8 mouse cellular contexts compared by ENCODE assay signal in genomic region chr11:115231168-115231915, GRCm38 (mm10). TPM values are rescaled to one million over a fixed set of nuclear protein-coding genes. Genes with fewer than 3 reads are reported as not detected.
A peak's percentile ranks its signal among the peaks of the same experiment; 100 is the strongest.
DNase-seq lines count a peak whose midpoint lies in the region; ATAC-seq lines count a peak whose summit lies in the region.

No protein-coding gene starts in this region.

- ATAC-seq in heart, embryonic 15.5 days (replicated peaks; ENCODE audit: insufficient number of reproducible peaks, insufficient read depth, low FRiP score, low read depth): no peak
- ATAC-seq in embryonic facial prominence, embryonic 11.5 days (replicated peaks; ENCODE audit: insufficient number of reproducible peaks, low FRiP score, low TSS enrichment, low read depth): no peak
- ATAC-seq in kidney, embryonic 16.5 days (ENCODE audit: low FRiP score, low TSS enrichment): peak; percentile 47; the same call in 1 of the 2 replicates

- no peak overlapping the region for H3K4me3 ChIP-seq in heart, embryonic 15.5 days
- H3K4me3 ChIP-seq in embryonic facial prominence, embryonic 11.5 days (ENCODE audit: low read depth, low read length): no peak overlapping the region
- H3K4me3 ChIP-seq in kidney, embryonic 16.5 days (ENCODE audit: low read length): no peak overlapping the region

- no peaks in the 10 kb centered on the region for H3K9me3 ChIP-seq in heart, embryonic 15.5 days (replicated peaks)
- H3K9me3 ChIP-seq in embryonic facial prominence, embryonic 11.5 days (replicated peaks; ENCODE audit: control insufficient read depth, low read length): no peaks in the 10 kb centered on the region
- no peaks in the 10 kb centered on the region for H3K9me3 ChIP-seq in kidney, embryonic 16.5 days (ENCODE audit: low read length)

- H3K9ac ChIP-seq in heart, embryonic 15.5 days: no peak overlapping the region
- peak overlapping the region; percentile 6; the same call in 1 of the 2 replicates for H3K9ac ChIP-seq in embryonic facial prominence, embryonic 11.5 days (replicated peaks; ENCODE audit: low read length)
- H3K9ac ChIP-seq in kidney, embryonic 16.5 days (replicated peaks; ENCODE audit: low read length): 0 out of 2 replicates have a peak overlapping the region, but pooled peaks have one; percentile 26

- H3K27ac ChIP-seq in heart, embryonic 15.5 days: peak overlapping the region; percentile 42; the same call in 1 of the 2 replicates
- H3K27ac ChIP-seq in embryonic facial prominence, embryonic 11.5 days (replicated peaks; ENCODE audit: low read depth, low read length): no peak overlapping the region
- peak overlapping the region; percentile 78 for H3K27ac ChIP-seq in kidney, embryonic 16.5 days (ENCODE audit: low read length)

- H3K4me1 ChIP-seq in heart, embryonic 15.5 days (replicated peaks): peaks cover 66% of the 10 kb centered on the region
- peaks cover 3% of the 10 kb centered on the region for H3K4me1 ChIP-seq in embryonic facial prominence, embryonic 11.5 days (ENCODE audit: control insufficient read depth, insufficient read depth, low read length)
- peaks cover 22% of the 10 kb centered on the region for H3K4me1 ChIP-seq in kidney, embryonic 16.5 days (ENCODE audit: insufficient read depth, low read length)

- H3K36me3 ChIP-seq in heart, embryonic 15.5 days: no peaks in the 10 kb centered on the region
- H3K36me3 ChIP-seq in embryonic facial prominence, embryonic 11.5 days (replicated peaks; ENCODE audit: control insufficient read depth, insufficient read depth, low read depth, low read length): no peaks in the 10 kb centered on the region
- no peaks in the 10 kb centered on the region for H3K36me3 ChIP-seq in kidney, embryonic 16.5 days (ENCODE audit: insufficient read depth, low read length)

- peaks cover 18% of the 10 kb centered on the region for H3K27me3 ChIP-seq in heart, embryonic 15.5 days
- H3K27me3 ChIP-seq in embryonic facial prominence, embryonic 11.5 days (ENCODE audit: control insufficient read depth, insufficient read depth, low read length): peaks cover 2% of the 10 kb centered on the region; the same call in 1 of the 2 replicates
- peaks cover 38% of the 10 kb centered on the region for H3K27me3 ChIP-seq in kidney, embryonic 16.5 days (ENCODE audit: insufficient read depth, low read length)

- WGBS in heart, embryonic 15.5 days: 61% methylated on average over 14 of the region's 14 CpGs
- WGBS in embryonic facial prominence, embryonic 11.5 days: 38% methylated on average over 14 of the region's 14 CpGs
- 46% methylated on average over 14 of the region's 14 CpGs for WGBS in kidney, embryonic 16.5 days

- DNase-seq in heart, postnatal 36 days: no peak
- DNase-seq in embryonic facial prominence, embryonic 11.5 days (ENCODE audit: low spot score): no peak
- peak; percentile 16 to 25 for DNase-seq in spleen, postnatal 14 days (ENCODE audit: low spot score in 2 of 2)
- no peak for DNase-seq in urinary bladder, adult 2 months (ENCODE audit: low spot score)
- DNase-seq in cerebellum, postnatal 25 days: no peak
- no peak for DNase-seq in frontal cortex, postnatal 25 days (ENCODE audit: low spot score in 2 of 2)

- no peak overlapping the region for H3K4me2 ChIP-seq in heart, embryonic 15.5 days
- no peak overlapping the region for H3K4me2 ChIP-seq in embryonic facial prominence, embryonic 11.5 days (ENCODE audit: low read depth, low read length)
- H3K4me2 ChIP-seq in kidney, embryonic 16.5 days (replicated peaks; ENCODE audit: low read depth, low read length): no peak overlapping the region

- intact Hi-C loops in heart, postnatal 36 days (cut with DNase I): no loop called here

RNA-seq across cellular contexts. Expression of gene Grin2c, which starts 35.7 kb away (rescaled TPM):
- 0.10 and 0.16 TPM in 2 replicates for polyA plus RNA-seq in heart, embryonic 15.5 days (2015; fragmentation: Nextera tagmentation; extraction: Ambion mirVana)
- under 1 TPM; 0.11 to 0.25 TPM for total RNA-seq in heart, postnatal 36 days (2021)
- polyA plus RNA-seq in embryonic facial prominence, embryonic 11.5 days (2014; fragmentation: Nextera tagmentation; extraction: Ambion mirVana): 0.04 and 0.06 TPM in 2 replicates
- not detected in 2 replicates for polyA plus RNA-seq in kidney, embryonic 16.5 days (2015; fragmentation: Nextera tagmentation; extraction: Ambion mirVana)
- polyA plus RNA-seq in urinary bladder, adult 2 months (2012; rRNA removed): 0.74 and 1.0 TPM in 2 replicates

RNA-seq across cellular contexts. Expression of gene Nat9, which starts 43.7 kb away (rescaled TPM):
- 16.2 and 20.8 TPM in 2 replicates for polyA plus RNA-seq in heart, embryonic 15.5 days (2015; fragmentation: Nextera tagmentation; extraction: Ambion mirVana)
- 10 to 100 TPM; 19.8 to 28.0 TPM for total RNA-seq in heart, postnatal 36 days (2021)
- 15.5 and 19.5 TPM in 2 replicates for polyA plus RNA-seq in embryonic facial prominence, embryonic 11.5 days (2014; fragmentation: Nextera tagmentation; extraction: Ambion mirVana)
- 28.0 and 29.7 TPM in 2 replicates for polyA plus RNA-seq in kidney, embryonic 16.5 days (2015; fragmentation: Nextera tagmentation; extraction: Ambion mirVana)
- 27.5 and 32.2 TPM in 2 replicates for polyA plus RNA-seq in urinary bladder, adult 2 months (2012; rRNA removed)

RNA-seq across cellular contexts. Expression of gene Tmem104, which starts 44.1 kb away (rescaled TPM):
- 6.6 and 11.4 TPM in 2 replicates for polyA plus RNA-seq in heart, embryonic 15.5 days (2015; fragmentation: Nextera tagmentation; extraction: Ambion mirVana)
- 10 to 100 TPM; 10.4 to 12.5 TPM for total RNA-seq in heart, postnatal 36 days (2021)
- polyA plus RNA-seq in embryonic facial prominence, embryonic 11.5 days (2014; fragmentation: Nextera tagmentation; extraction: Ambion mirVana): 6.9 and 7.7 TPM in 2 replicates
- polyA plus RNA-seq in kidney, embryonic 16.5 days (2015; fragmentation: Nextera tagmentation; extraction: Ambion mirVana): 11.7 and 13.8 TPM in 2 replicates
- polyA plus RNA-seq in urinary bladder, adult 2 months (2012; rRNA removed): 7.0 and 9.4 TPM in 2 replicates

RNA-seq across cellular contexts. Expression of gene Fdxr, which starts 45.5 kb away (rescaled TPM):
- polyA plus RNA-seq in heart, embryonic 15.5 days (2015; fragmentation: Nextera tagmentation; extraction: Ambion mirVana): 10.5 and 12.4 TPM in 2 replicates
- total RNA-seq in heart, postnatal 36 days (2021): 1 to 10 TPM; 9.5 to 9.7 TPM
- 12.4 and 12.5 TPM in 2 replicates for polyA plus RNA-seq in embryonic facial prominence, embryonic 11.5 days (2014; fragmentation: Nextera tagmentation; extraction: Ambion mirVana)
- 20.0 and 23.6 TPM in 2 replicates for polyA plus RNA-seq in kidney, embryonic 16.5 days (2015; fragmentation: Nextera tagmentation; extraction: Ambion mirVana)
- 10.9 and 11.6 TPM in 2 replicates for polyA plus RNA-seq in urinary bladder, adult 2 months (2012; rRNA removed)

Comparison
In these comparisons a context has a peak if more than half of its experiments do, and no peak if none do; other contexts are left out.
1. DNase-seq: peak in spleen, postnatal 14 days (2 of 2); none in heart, postnatal 36 days (0 of 2), embryonic facial prominence, embryonic 11.5 days (single experiment), urinary bladder, adult 2 months (single experiment), cerebellum, postnatal 25 days (0 of 2) and frontal cortex, postnatal 25 days (0 of 2).